Mouse (Mus musculus) adrenal gland, postnatal 36 days (tissue): ENCODE results near the gene Pcbp1. TPM values are rescaled to one million over a fixed set of nuclear protein-coding genes. Genes with fewer than 3 reads are reported as not detected.

Experiments used
- DNase-seq, 2 experiments: peaks; one replicate each; pipeline ENCODE4 v3.0.0; 2021; ENCODE audit warnings: mixed read lengths in 1 of 2
- long read RNA-seq, 2 experiments: library from polyadenylated mRNA; stranded (forward); transcript quantifications; one replicate each; pipeline ENCODE4 v2.0.0; 2021; ENCODE audit warnings: borderline sequencing depth in 2 of 2
- total RNA-seq, 2 experiments: library from RNA; stranded (reverse); gene quantifications; 2 replicates each; pipeline ENCODE4 v1.2.3; 2021

Pcbp1 gene
- 100 to 1,000 TPM; 316 to 364 TPM for total RNA-seq
- long read RNA-seq, experiment 1, transcript Pcbp1-201 (1 exons, 1,830 nt): major isoform, 502 of 503 reads
- long read RNA-seq, experiment 1, partial matches to known transcripts: 0 of 503 reads
- long read RNA-seq, experiment 1, other reads (novel, unspliced or antisense): 1 of 503 reads
- long read RNA-seq, experiment 2, transcript Pcbp1-201 (1 exons, 1,830 nt): major isoform, 215 of 217 reads
- long read RNA-seq, experiment 2, partial matches to known transcripts: 0 of 217 reads
- long read RNA-seq, experiment 2, other reads (novel, unspliced or antisense): 2 of 217 reads

- peak; percentile 98 to 100 for DNase-seq
These were observed at the start of gene Pcbp1 for GRCm38 (mm10) chr6:86526032-86526960. Pcbp1 (minus strand) TSS chr6:86526321.

- DNase-seq: no peak
These were observed 48.4 kb upstream of the Pcbp1 start for GRCm38 (mm10) chr6:86574495-86574894.

GRCm38 (mm10) chr6:86570830-86571229, 44.7 kb upstream of the Pcbp1 start:
- peak in 1 of 2 experiments; percentile 30 for DNase-seq

GRCm38 (mm10) chr6:86569461-86569820, 43.3 kb upstream of the Pcbp1 start:
- peak; percentile 25 to 39 for DNase-seq

GRCm38 (mm10) chr6:86568816-86569460, 42.8 kb upstream of the Pcbp1 start:
- DNase-seq: no peak

GRCm38 (mm10) chr6:86565782-86566181, 39.7 kb upstream of the Pcbp1 start:
- DNase-seq: no peak

- peak in 1 of 2 experiments; percentile 40 for DNase-seq
These were observed 31.1 kb upstream of the Pcbp1 start for GRCm38 (mm10) chr6:86557182-86557581.

- no peak for DNase-seq
These were observed 30.4 kb upstream of the Pcbp1 start for GRCm38 (mm10) chr6:86556345-86557058.

GRCm38 (mm10) chr6:86550587-86550986, 24.5 kb upstream of the Pcbp1 start:
- DNase-seq: no peak

GRCm38 (mm10) chr6:86547880-86548367, 21.8 kb upstream of the Pcbp1 start:
- DNase-seq: no peak

- no peak for DNase-seq
These were observed 21.2 kb upstream of the Pcbp1 start for GRCm38 (mm10) chr6:86547228-86547755.

GRCm38 (mm10) chr6:86545236-86545635, 19.1 kb upstream of the Pcbp1 start:
- peak in 1 of 2 experiments; percentile 37 for DNase-seq

GRCm38 (mm10) chr6:86543869-86544268, 17.7 kb upstream of the Pcbp1 start:
- DNase-seq: no peak

- DNase-seq: no peak
These were observed 16.9 kb upstream of the Pcbp1 start for GRCm38 (mm10) chr6:86543060-86543459.

- no peak for DNase-seq
These were observed 15.5 kb upstream of the Pcbp1 start for GRCm38 (mm10) chr6:86541650-86542049.

- DNase-seq: no peak
These were observed 2.3 kb upstream of the Pcbp1 start for GRCm38 (mm10) chr6:86528451-86528785.

GRCm38 (mm10) chr6:86527766-86528450, 1.8 kb upstream of the Pcbp1 start:
- no peak for DNase-seq

- peak; percentile 72 to 82 for DNase-seq
These were observed 1.0 kb upstream of the Pcbp1 start for GRCm38 (mm10) chr6:86526961-86527740.

- no peak for DNase-seq
These were observed 482 bp downstream of the Pcbp1 start for GRCm38 (mm10) chr6:86525646-86526031.
